29 mouse cellular contexts compared by ENCODE assay signal in the genomic region with DNA sequence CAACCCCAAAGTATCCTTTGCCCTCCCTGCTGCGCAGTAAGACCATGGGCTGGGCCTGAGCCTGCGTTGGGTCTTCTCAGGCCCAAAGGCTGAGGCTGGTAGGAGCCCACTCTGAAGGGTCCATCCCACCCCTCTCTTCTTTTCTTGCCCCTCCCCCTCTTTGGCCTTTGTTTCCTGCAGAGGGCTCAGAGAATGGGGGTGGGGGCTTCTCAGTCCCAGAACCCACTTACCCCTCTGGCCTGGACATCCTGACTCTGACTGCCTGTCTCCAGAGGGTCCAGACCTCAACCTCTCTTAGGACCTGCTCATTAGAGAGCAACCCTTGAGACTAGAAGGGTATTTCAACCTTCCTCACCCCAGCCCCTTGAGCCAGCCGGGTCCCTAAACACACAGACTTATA. TPM values are rescaled to one million over a fixed set of nuclear protein-coding genes. Genes with fewer than 3 reads are reported as not detected.
DNase-seq lines count a peak whose midpoint lies in the region; ATAC-seq and TF ChIP-seq lines count a peak whose summit lies in the region.
"Had no signal": no experiment of that assay in that cellular context is flagged by ENCODE, and none has a peak within 500 bp of the region (broad histone marks: within the 10 kb centered on the region; RNA-seq: fewer than 3 reads in every experiment).

No protein-coding gene starts in this region.

- ATAC-seq in hindbrain, embryonic 12.5 days (ENCODE audit: low FRiP score), result no peak
- ATAC-seq in hindbrain, embryonic 11.5 days (ENCODE audit: low FRiP score), result no peak
- no peak for ATAC-seq in neural tube, embryonic 13.5 days (ENCODE audit: low read depth)
- ATAC-seq: forebrain, embryonic 16.5 days; hindbrain, embryonic 16.5 days; lung, postnatal 0 days; midbrain, embryonic 15.5 days had no signal

- peaks cover 100% of the 10 kb centered on the region for H3K27me3 ChIP-seq in hindbrain, embryonic 12.5 days
- H3K27me3 ChIP-seq in hindbrain, embryonic 11.5 days (ENCODE audit: control insufficient read depth, insufficient read depth, low read length), result peaks cover 100% of the 10 kb centered on the region
- H3K27me3 ChIP-seq in testis, adult 2 months (ENCODE audit: control insufficient read depth, insufficient read depth, low read length), result no peaks in the 10 kb centered on the region
- H3K27me3 ChIP-seq in neural tube, embryonic 13.5 days, result peaks cover 100% of the 10 kb centered on the region

- no peak overlapping the region for H3K4me2 ChIP-seq in hindbrain, embryonic 12.5 days (replicated peaks)
- H3K4me2 ChIP-seq in hindbrain, embryonic 11.5 days (replicated peaks; ENCODE audit: low read depth, low read length), result no peak overlapping the region
- peak overlapping the region; percentile 11; the same call in 1 of the 2 replicates for H3K4me2 ChIP-seq in neural tube, embryonic 13.5 days
- H3K4me2 ChIP-seq: liver, embryonic 13.5 days had no signal

- H3K4me1 ChIP-seq in hindbrain, embryonic 12.5 days, result peaks cover 28% of the 10 kb centered on the region
- H3K4me1 ChIP-seq in hindbrain, embryonic 11.5 days (replicated peaks; ENCODE audit: control insufficient read depth, insufficient read depth, low read length), result peaks cover 6% of the 10 kb centered on the region; the same call in 1 of the 2 replicates
- H3K4me1 ChIP-seq in testis, adult 2 months (ENCODE audit: control insufficient read depth, insufficient read depth, low read length), result peaks cover 38% of the 10 kb centered on the region
- peaks cover 23% of the 10 kb centered on the region for H3K4me1 ChIP-seq in neural tube, embryonic 13.5 days (replicated peaks)

- peak overlapping the region; percentile 9; the same call in 1 of the 2 replicates for H3K4me3 ChIP-seq in hindbrain, embryonic 12.5 days
- no peak overlapping the region for H3K4me3 ChIP-seq in hindbrain, embryonic 11.5 days (ENCODE audit: low read depth, low read length)
- peak overlapping the region; percentile 86 for H3K4me3 ChIP-seq in testis, adult 2 months (ENCODE audit: control insufficient read depth, low read depth, low read length)
- H3K4me3 ChIP-seq in neural tube, embryonic 13.5 days, result peak overlapping the region; percentile 40
- H3K4me3 ChIP-seq: gastrocnemius, adult 2 months; liver, embryonic 13.5 days had no signal

- H3K9ac ChIP-seq in hindbrain, embryonic 12.5 days, result no peak overlapping the region
- H3K9ac ChIP-seq in hindbrain, embryonic 11.5 days (ENCODE audit: low read depth, low read length), result no peak overlapping the region
- H3K9ac ChIP-seq in neural tube, embryonic 13.5 days, result 0 out of 2 replicates have a peak overlapping the region, but pooled peaks have one; percentile 57
- H3K9ac ChIP-seq: liver, embryonic 13.5 days; midbrain, embryonic 15.5 days had no signal

- no peaks in the 10 kb centered on the region for H3K36me3 ChIP-seq in hindbrain, embryonic 12.5 days
- H3K36me3 ChIP-seq in hindbrain, embryonic 11.5 days (ENCODE audit: control insufficient read depth, insufficient read depth, low read length), result no peaks in the 10 kb centered on the region
- H3K36me3 ChIP-seq in testis, adult 2 months (ENCODE audit: control insufficient read depth, insufficient read depth, low read length), result no peaks in the 10 kb centered on the region
- H3K36me3 ChIP-seq in neural tube, embryonic 13.5 days, result no peaks in the 10 kb centered on the region
- H3K36me3 ChIP-seq: G1E; liver, embryonic 13.5 days; midbrain, embryonic 15.5 days had no signal

- H3K27ac ChIP-seq in hindbrain, embryonic 12.5 days, result no peak overlapping the region
- no peak overlapping the region for H3K27ac ChIP-seq in hindbrain, embryonic 11.5 days (ENCODE audit: low read depth, low read length)
- no peak overlapping the region for H3K27ac ChIP-seq in testis, adult 2 months (ENCODE audit: control insufficient read depth, insufficient read depth, low read depth, low read length)
- peak overlapping the region; percentile 42; the same call in 1 of the 2 replicates for H3K27ac ChIP-seq in neural tube, embryonic 13.5 days (replicated peaks)
- H3K27ac ChIP-seq: gastrocnemius, adult 2 months; kidney, postnatal 0 days; liver, embryonic 13.5 days; midbrain, embryonic 15.5 days had no signal

- TF ChIP-seq CTCF in testis, adult 2 months (IDR thresholded peaks at IDR 0.05; ENCODE audit: control insufficient read depth, insufficient read depth, insufficient replicate concordance, low read depth, low read length), result no peak

- 6% methylated on average over 2 of the region's 3 CpGs for WGBS in hindbrain, embryonic 12.5 days
- 12% methylated on average over 3 of the region's 3 CpGs for whole genome bisulfite sequencing in hindbrain, embryonic 11.5 days
- WGBS in neural tube, embryonic 13.5 days, result 10% methylated on average over 3 of the region's 3 CpGs

- no peak for TF ChIP-seq POLR2A in testis, adult 2 months (IDR thresholded peaks at IDR 0.05; ENCODE audit: control insufficient read depth, low read depth, low read length)

- no peaks in the 10 kb centered on the region for H3K9me3 ChIP-seq in hindbrain, embryonic 12.5 days (replicated peaks)
- no peaks in the 10 kb centered on the region for H3K9me3 ChIP-seq in hindbrain, embryonic 11.5 days (ENCODE audit: control insufficient read depth, low read length)
- H3K9me3 ChIP-seq in neural tube, embryonic 13.5 days, result no peaks in the 10 kb centered on the region
- H3K9me3 ChIP-seq: liver, embryonic 13.5 days; midbrain, embryonic 15.5 days had no signal

- no peak for DNase-seq in hindbrain, embryonic 11.5 days (ENCODE audit: low spot score)
- no peak for DNase-seq in testis, postnatal 14 days (ENCODE audit: low spot score)
- DNase-seq in right cerebral cortex, postnatal 25 days, result no peak
- no peak for DNase-seq in cerebellum, postnatal 36 days
- DNase-seq: adrenal gland, adult 8-10 months; cerebellum, adult 2 months; cerebellum, postnatal 25 days; gastrocnemius, adult 2 months; gastrocnemius, postnatal 36 days; heart, adult 18-20 months; kidney, adult 2 months; kidney, postnatal 4 days; liver, embryonic 13.5 days; lung, adult 18-20 months; thymus, postnatal 25 days had no signal

RNA-seq across cellular contexts. Expression of gene Hmx1, which starts 1.0 kb away (rescaled TPM):
- 15.5 and 17.3 TPM in 2 replicates for polyA plus RNA-seq in hindbrain, embryonic 12.5 days (2016; fragmentation: Nextera tagmentation; extraction: Ambion mirVana)
- polyA plus RNA-seq in hindbrain, embryonic 11.5 days (2014; fragmentation: Nextera tagmentation; extraction: Ambion mirVana), result 6.1 and 6.9 TPM in 2 replicates
- 19.1 and 24.0 TPM in 2 replicates for polyA plus RNA-seq in testis, adult 2 months (2012; rRNA removed)
- 8.7 and 12.3 TPM in 2 replicates for polyA plus RNA-seq in neural tube, embryonic 13.5 days (2015; fragmentation: Nextera tagmentation; extraction: Ambion mirVana)
- polyA plus RNA-seq: cerebellum, adult 2 months; forebrain, embryonic 16.5 days; G1E; heart, embryonic 11.5 days; heart, embryonic 16.5 days; intestine, embryonic 14.5 days; kidney, postnatal 0 days; liver, embryonic 13.5 days; lung, postnatal 0 days; midbrain, embryonic 15.5 days; small intestine, adult 2 months; stomach, embryonic 14.5 days had no signal
